In genomic region chr6:28399791-28400190, GRCm38 (mm10) we compare ENCODE assay signal across 14 mouse cellular contexts. TPM values are rescaled to one million over a fixed set of nuclear protein-coding genes. Genes with fewer than 3 reads are reported as not detected.
DNase-seq lines count a peak whose midpoint lies in the region; ATAC-seq lines count a peak whose summit lies in the region.
"Had no signal": no experiment of that assay in that cellular context is flagged by ENCODE, and none has a peak within 500 bp of the region (broad histone marks: within the 10 kb centered on the region; RNA-seq: fewer than 3 reads in every experiment).

No protein-coding gene starts in this region.

- H3K4me1 ChIP-seq in liver, embryonic 12.5 days, result no peaks in the 10 kb centered on the region
- peaks cover 11% of the 10 kb centered on the region for H3K4me1 ChIP-seq in limb, embryonic 10.5 days

- H3K9me3 ChIP-seq in liver, embryonic 12.5 days (replicated peaks), result 0 out of 2 replicates have a peak, but pooled peaks cover 6% of the 10 kb centered on the region
- no peaks in the 10 kb centered on the region for H3K9me3 ChIP-seq in limb, embryonic 10.5 days (replicated peaks)

- 76% methylated on average over 4 of the region's 4 CpGs for WGBS in liver, embryonic 12.5 days (ENCODE audit: insufficient replicate concordance)
- 87% methylated on average over 4 of the region's 4 CpGs for WGBS in limb, embryonic 10.5 days

- H3K36me3 ChIP-seq in liver, embryonic 12.5 days, result no peaks in the 10 kb centered on the region
- no peaks in the 10 kb centered on the region for H3K36me3 ChIP-seq in limb, embryonic 10.5 days
- H3K36me3 ChIP-seq: forebrain, embryonic 12.5 days had no signal

- ATAC-seq in liver, embryonic 12.5 days, result no peak
- ATAC-seq in erythroblast, adult 5-6 weeks (replicated peaks; ENCODE audit: low FRiP score, poor library complexity, severe bottlenecking), result peak; percentile 67; the same call in 1 of the 2 replicates
- ATAC-seq: activated CD4-positive, CD25-positive, alpha-beta regulatory T cell, adult 4 months had no signal

- DNase-seq in liver (peak; percentile 25), ES-CJ7 (ENCODE audit: low read depth, low spot score) (peak; percentile 86)
- peak; percentile 25 to 31 for DNase-seq in B cell, adult 2 months
- no peak for DNase-seq in limb, embryonic 10.5 days (ENCODE audit: low spot score)
- no peak for DNase-seq in kidney, adult 9 months
- DNase-seq: embryo, embryonic 11 days; gastrocnemius, postnatal 14 days; kidney, postnatal 14 days had no signal

- H3K4me2 ChIP-seq in liver, embryonic 12.5 days, result no peak overlapping the region
- H3K4me2 ChIP-seq: forebrain, embryonic 12.5 days had no signal

- H3K9ac ChIP-seq in liver, embryonic 12.5 days, result no peak overlapping the region
- H3K9ac ChIP-seq: forebrain, embryonic 12.5 days had no signal

- peaks cover 61% of the 10 kb centered on the region for H3K27me3 ChIP-seq in liver, embryonic 12.5 days (replicated peaks)
- peaks cover 47% of the 10 kb centered on the region for H3K27me3 ChIP-seq in limb, embryonic 10.5 days (ENCODE audit: low read depth, poor library complexity, severe bottlenecking)

- H3K27ac ChIP-seq in liver, embryonic 12.5 days, result no peak overlapping the region
- H3K27ac ChIP-seq in limb, embryonic 10.5 days, result no peak overlapping the region
- H3K27ac ChIP-seq: forebrain, embryonic 12.5 days had no signal

- H3K4me3 ChIP-seq in liver, embryonic 12.5 days, result no peak overlapping the region
- no peak overlapping the region for H3K4me3 ChIP-seq in limb, embryonic 10.5 days
- H3K4me3 ChIP-seq: forebrain, embryonic 12.5 days had no signal

RNA-seq across cellular contexts. Expression of gene Zfp800, which starts 2.0 kb away (rescaled TPM):
- 40.5 and 42.0 TPM in 2 replicates for polyA plus RNA-seq in liver, embryonic 12.5 days (2016; fragmentation: Nextera tagmentation; extraction: Ambion mirVana)
- 19.2 and 32.8 TPM in 2 replicates for total RNA-seq in erythroblast, adult 5-6 weeks (2015; ENCODE audit: low replicate concordance)
- 31.1 and 42.8 TPM in 2 replicates for total RNA-seq in erythroblast, adult 5-6 weeks (2017; ENCODE audit: low replicate concordance)
- polyA plus RNA-seq in limb, embryonic 10.5 days (2016; fragmentation: Nextera tagmentation; extraction: Ambion mirVana), result 10.5 and 12.2 TPM in 2 replicates

RNA-seq across cellular contexts. Expression of gene Arf5, which starts 23.6 kb away (rescaled TPM):
- 370 and 395 TPM in 2 replicates for polyA plus RNA-seq in liver, embryonic 12.5 days (2016; fragmentation: Nextera tagmentation; extraction: Ambion mirVana)
- total RNA-seq in erythroblast, adult 5-6 weeks (2015; ENCODE audit: low replicate concordance), result 175 and 190 TPM in 2 replicates
- total RNA-seq in erythroblast, adult 5-6 weeks (2017; ENCODE audit: low replicate concordance), result 211 and 230 TPM in 2 replicates
- 251 and 298 TPM in 2 replicates for polyA plus RNA-seq in limb, embryonic 10.5 days (2016; fragmentation: Nextera tagmentation; extraction: Ambion mirVana)

RNA-seq across cellular contexts. Expression of gene Fscn3, which starts 27.8 kb away (rescaled TPM):
- 0.38 and 0.41 TPM in 2 replicates for polyA plus RNA-seq in liver, embryonic 12.5 days (2016; fragmentation: Nextera tagmentation; extraction: Ambion mirVana)
- total RNA-seq in erythroblast, adult 5-6 weeks (2015; ENCODE audit: low replicate concordance), result 0.77 TPM in 1 of 2 replicates, not detected in the other
- 0.09 TPM in 1 of 2 replicates, not detected in the other for total RNA-seq in erythroblast, adult 5-6 weeks (2017; ENCODE audit: low replicate concordance)
- not detected in 2 replicates for polyA plus RNA-seq in limb, embryonic 10.5 days (2016; fragmentation: Nextera tagmentation; extraction: Ambion mirVana)
- total RNA-seq: gastrocnemius, postnatal 14 days had no signal
- polyA plus RNA-seq: activated CD4-positive, CD25-positive, alpha-beta regulatory T cell, adult 4 months; forebrain, embryonic 12.5 days; heart, embryonic 16.5 days; limb, embryonic 11.5 days had no signal

RNA-seq across cellular contexts. Expression of gene Gcc1, which starts 28.4 kb away (rescaled TPM):
- polyA plus RNA-seq in liver, embryonic 12.5 days (2016; fragmentation: Nextera tagmentation; extraction: Ambion mirVana), result 5.5 and 6.7 TPM in 2 replicates
- total RNA-seq in erythroblast, adult 5-6 weeks (2015; ENCODE audit: low replicate concordance), result 8.4 and 8.5 TPM in 2 replicates
- total RNA-seq in erythroblast, adult 5-6 weeks (2017; ENCODE audit: low replicate concordance), result 19.5 and 22.2 TPM in 2 replicates
- 8.3 and 10.7 TPM in 2 replicates for polyA plus RNA-seq in limb, embryonic 10.5 days (2016; fragmentation: Nextera tagmentation; extraction: Ambion mirVana)

RNA-seq across cellular contexts. Expression of gene Pax4, which starts 49.4 kb away (rescaled TPM):
- not detected in 2 replicates for polyA plus RNA-seq in liver, embryonic 12.5 days (2016; fragmentation: Nextera tagmentation; extraction: Ambion mirVana)
- not detected in 2 replicates for total RNA-seq in erythroblast, adult 5-6 weeks (2015; ENCODE audit: low replicate concordance)
- not detected in 2 replicates for total RNA-seq in erythroblast, adult 5-6 weeks (2017; ENCODE audit: low replicate concordance)
- polyA plus RNA-seq in limb, embryonic 10.5 days (2016; fragmentation: Nextera tagmentation; extraction: Ambion mirVana), result not detected in 2 replicates
- total RNA-seq: gastrocnemius, postnatal 14 days had no signal
- polyA plus RNA-seq: activated CD4-positive, CD25-positive, alpha-beta regulatory T cell, adult 4 months; forebrain, embryonic 12.5 days; heart, embryonic 16.5 days; limb, embryonic 11.5 days had no signal

Comparison
In these comparisons a context has a peak if more than half of its experiments do, and no peak if none do; other contexts are left out.
1. DNase-seq: peak in liver (single experiment), B cell, adult 2 months (2 of 2) and ES-CJ7 (single experiment); none in limb, embryonic 10.5 days (single experiment) and kidney, adult 9 months (single experiment).